Mouse (Mus musculus) embryonic fibroblast, embryonic 13.5 days (primary cell): ENCODE data around the gene Mrgpre.

Experiments
- CTCF ChIP-seq: IDR thresholded peaks from 2 replicates; pipeline ENCODE4 v1.5.1; 2011; ENCODE audit warnings: mild to moderate bottlenecking, control low read depth, low read length, moderate library complexity, borderline replicate concordance; ENCODE audit not compliant: insufficient read depth
- POLR2A ChIP-seq: IDR thresholded peaks from 2 replicates; pipeline ENCODE4 v1.6.1; 2011; ENCODE audit warnings: low read depth, mild to moderate bottlenecking, control low read depth, low read length, moderate library complexity

GRCm38 (mm10) chr7:143749045-143749444 lies 35.3 kb downstream of the Mrgpre start:
- TF ChIP-seq CTCF (no peak), POLR2A (no peak)
